11 mouse cellular contexts compared by ENCODE assay signal in genomic region chr11:89185862-89186261, GRCm38 (mm10).
DNase-seq lines count a peak whose midpoint lies in the region; ATAC-seq lines count a peak whose summit lies in the region.
"Had no signal": no experiment of that assay in that cellular context is flagged by ENCODE, and none has a peak within 500 bp of the region (broad histone marks: within the 10 kb centered on the region; RNA-seq: fewer than 3 reads in every experiment).

No protein-coding gene starts in this region.

- no peak overlapping the region for H3K27ac ChIP-seq in hindbrain, embryonic 15.5 days (replicated peaks)
- H3K27ac ChIP-seq in hindbrain, embryonic 13.5 days, result no peak overlapping the region
- H3K27ac ChIP-seq: heart, adult 2 months; limb, embryonic 12.5 days had no signal

- no peaks in the 10 kb centered on the region for H3K27me3 ChIP-seq in hindbrain, embryonic 15.5 days
- H3K27me3 ChIP-seq in hindbrain, embryonic 13.5 days, result peaks cover 16% of the 10 kb centered on the region; the same call in 1 of the 2 replicates
- H3K27me3 ChIP-seq: Patski had no signal

- H3K4me3 ChIP-seq in hindbrain, embryonic 15.5 days, result no peak overlapping the region
- H3K4me3 ChIP-seq in hindbrain, embryonic 13.5 days, result no peak overlapping the region
- H3K4me3 ChIP-seq: limb, embryonic 12.5 days had no signal

- peak; percentile 16 for DNase-seq in urinary bladder, postnatal 14 days (ENCODE audit: low spot score)
- no peak for DNase-seq in urinary bladder, adult 2 months (ENCODE audit: low spot score)
- DNase-seq in kidney, postnatal 25 days, result peak; percentile 69 to 74
- no peak for DNase-seq in spleen, adult 12 weeks (ENCODE audit: low spot score)
- no peak for DNase-seq in thymus, postnatal 4 days
- no peak for DNase-seq in embryo, embryonic 10 days (ENCODE audit: low spot score)

- no peaks in the 10 kb centered on the region for H3K9me3 ChIP-seq in hindbrain, embryonic 15.5 days
- H3K9me3 ChIP-seq in hindbrain, embryonic 13.5 days, result no peaks in the 10 kb centered on the region
- H3K9me3 ChIP-seq: limb, embryonic 12.5 days had no signal

- WGBS in hindbrain, embryonic 15.5 days, result 54% methylated on average over 6 of the region's 6 CpGs
- 57% methylated on average over 6 of the region's 6 CpGs for WGBS in hindbrain, embryonic 13.5 days

- no peak overlapping the region for H3K4me2 ChIP-seq in hindbrain, embryonic 15.5 days
- no peak overlapping the region for H3K4me2 ChIP-seq in hindbrain, embryonic 13.5 days

- peaks cover 14% of the 10 kb centered on the region for H3K4me1 ChIP-seq in hindbrain, embryonic 15.5 days (replicated peaks)
- H3K4me1 ChIP-seq in hindbrain, embryonic 13.5 days (replicated peaks), result peaks cover 19% of the 10 kb centered on the region

- ATAC-seq in hindbrain, embryonic 15.5 days (ENCODE audit: low FRiP score, low read depth), result peak; percentile 51; the same call in 1 of the 2 replicates
- no peak for ATAC-seq in hindbrain, embryonic 13.5 days (ENCODE audit: low FRiP score)
- ATAC-seq: Patski had no signal

- no peak overlapping the region for H3K9ac ChIP-seq in hindbrain, embryonic 15.5 days
- H3K9ac ChIP-seq in hindbrain, embryonic 13.5 days, result no peak overlapping the region
- H3K9ac ChIP-seq: limb, embryonic 12.5 days had no signal

- no peaks in the 10 kb centered on the region for H3K36me3 ChIP-seq in hindbrain, embryonic 15.5 days
- H3K36me3 ChIP-seq in hindbrain, embryonic 13.5 days, result no peaks in the 10 kb centered on the region
- H3K36me3 ChIP-seq: limb, embryonic 12.5 days had no signal

Comparison
In these comparisons a context has a peak if more than half of its experiments do, and no peak if none do; other contexts are left out.
1. DNase-seq: peak in urinary bladder, postnatal 14 days (single experiment) and kidney, postnatal 25 days (2 of 2); none in urinary bladder, adult 2 months (single experiment), spleen, adult 12 weeks (single experiment), thymus, postnatal 4 days (single experiment) and embryo, embryonic 10 days (single experiment).